Mouse (Mus musculus) limb, embryonic 10.5 days (tissue): Measurements from ENCODE around the gene Tmie. TPM values are rescaled to one million over a fixed set of nuclear protein-coding genes. Genes with fewer than 3 reads are reported as not detected.

Source experiments
- DNase-seq: peaks from one replicate; pipeline ENCODE4 v3.0.0-alpha.2; 2017; ENCODE audit warnings: low spot score
- H3K27ac ChIP-seq: fragments of 300-500 bp; sonication (generic); 2 replicates; pipeline ENCODE4 v1.5.1; 2016; ENCODE audit warnings: mild to moderate bottlenecking
- H3K27me3 ChIP-seq: fragments of 300-500 bp; sonication (generic); 2 replicates; pipeline ENCODE4 v1.6.1; 2016; ENCODE audit warnings: low read depth, mild to moderate bottlenecking; ENCODE audit not compliant: poor library complexity, severe bottlenecking
- H3K36me3 ChIP-seq: fragments of 300-500 bp; sonication (generic); 2 replicates; pipeline ENCODE4 v1.6.1; 2016; ENCODE audit warnings: mild to moderate bottlenecking, moderate library complexity
- H3K4me1 ChIP-seq: fragments of 300-500 bp; sonication (generic); 2 replicates; pipeline ENCODE4 v1.6.1; 2016
- H3K4me3 ChIP-seq: fragments of 300-500 bp; sonication (generic); 2 replicates; pipeline ENCODE4 v1.5.1; 2016; ENCODE audit warnings: mild to moderate bottlenecking, moderate library complexity
- H3K9me3 ChIP-seq: fragments of 300-500 bp; sonication (generic); replicated peaks from 2 replicates; pipeline ENCODE4 v1.6.1; 2016; ENCODE audit warnings: mild to moderate bottlenecking
- WGBS: fragments of 180-500 bp; shearing (Covaris S2); methylation state at CpG from one replicate; pipeline ENCODE4 v1.1.7; 2016; 5-methylcytosine and 5-hydroxymethylcytosine counted together
- polyA plus RNA-seq: library from polyadenylated mRNA; unstranded; fragments of >200 nt; fragmentation: Nextera tagmentation; extraction: Ambion mirVana; gene quantifications from 2 replicates; pipeline ENCODE4 v1.2.1, GENCODE M21; 2016

Gene Tmie
- polyA plus RNA-seq, 1 experiment from 2014 or later, result 0.09 TPM

DNA sequence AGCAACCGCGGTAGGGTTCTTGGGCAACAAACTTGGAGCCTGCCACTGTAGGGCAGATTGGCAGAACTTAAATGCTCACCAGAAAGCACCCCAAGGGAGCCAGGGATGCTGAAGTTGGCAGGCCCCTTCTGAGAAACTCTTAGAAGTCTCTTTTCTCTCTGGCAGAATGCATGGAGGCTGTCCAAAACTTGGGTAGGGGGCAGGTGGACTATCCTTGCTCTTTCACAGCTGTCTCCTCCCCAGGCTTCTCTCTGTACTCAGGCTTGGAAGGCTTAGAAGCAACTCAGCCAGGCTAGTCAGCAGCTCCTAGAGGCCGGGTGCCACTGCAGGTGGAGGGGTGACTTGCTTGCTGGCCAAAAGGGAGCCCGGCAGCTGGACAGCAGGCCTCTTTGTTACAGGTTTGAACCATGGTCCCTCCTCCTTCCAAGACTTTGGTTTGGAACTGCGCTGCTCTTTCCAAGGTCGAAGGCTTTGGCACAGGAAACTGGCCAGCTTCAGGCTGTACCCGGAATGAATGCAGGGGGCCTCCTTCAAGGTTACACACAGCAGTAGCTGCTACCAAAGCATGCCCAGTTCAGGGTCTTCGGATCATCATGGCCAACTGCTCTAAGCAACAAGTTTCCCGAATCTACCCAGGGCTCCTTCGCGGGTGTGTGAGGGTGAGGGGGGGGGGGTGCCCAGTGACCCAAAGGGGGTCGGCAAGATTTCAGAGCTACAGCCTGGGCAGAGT, 557 bp downstream of the Tmie start, which contains the start of gene Als2cl:
Als2cl (plus strand) TSS at position 680 of the 730 bp plus-strand sequence.
- H3K9me3 ChIP-seq, result no peaks in the 10 kb centered on the region
- peak within 1 kb of the TSS; percentile 69 for H3K27ac ChIP-seq
- peaks cover 74% of the 10 kb centered on the region for H3K27me3 ChIP-seq
- peak; percentile 44 for DNase-seq
- no peaks in the 10 kb centered on the region for H3K36me3 ChIP-seq
- WGBS, result 17% methylated on average over 12 of the region's 12 CpGs
- H3K4me1 ChIP-seq, result peaks cover 31% of the 10 kb centered on the region
- H3K4me3 ChIP-seq, result peak within 1 kb of the TSS; percentile 61

DNA sequence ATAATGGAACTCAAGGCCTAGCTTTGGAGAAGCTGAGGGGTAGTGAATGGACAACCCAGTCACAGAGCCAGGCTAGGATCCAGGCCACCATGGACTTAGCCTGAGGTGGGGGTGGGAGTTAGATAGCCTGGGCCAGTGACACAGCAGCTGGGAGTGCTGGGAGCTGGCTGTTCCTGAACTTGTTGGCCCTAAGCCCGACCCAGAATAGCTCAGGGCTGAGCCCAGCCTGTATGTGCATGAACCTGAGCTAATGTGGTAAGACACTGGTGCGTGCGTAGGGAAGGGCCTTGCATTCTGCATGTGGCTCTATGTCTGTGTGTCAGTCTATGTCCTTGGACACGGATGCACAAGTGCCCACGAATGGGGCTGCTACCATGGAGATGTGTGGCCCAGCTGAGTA, 2.0 kb downstream of the Tmie start:
- Histone ChIP-seq H3K4me1 (peaks cover 41% of the 10 kb centered on the region), H3K4me3 (no peak overlapping the region), H3K27me3 (peaks cover 83% of the 10 kb centered on the region), H3K9me3 (no peaks in the 10 kb centered on the region), H3K27ac (no peak overlapping the region), H3K36me3 (no peaks in the 10 kb centered on the region)
- 92% methylated on average over 5 of the region's 5 CpGs for WGBS
- no peak for DNase-seq

DNA sequence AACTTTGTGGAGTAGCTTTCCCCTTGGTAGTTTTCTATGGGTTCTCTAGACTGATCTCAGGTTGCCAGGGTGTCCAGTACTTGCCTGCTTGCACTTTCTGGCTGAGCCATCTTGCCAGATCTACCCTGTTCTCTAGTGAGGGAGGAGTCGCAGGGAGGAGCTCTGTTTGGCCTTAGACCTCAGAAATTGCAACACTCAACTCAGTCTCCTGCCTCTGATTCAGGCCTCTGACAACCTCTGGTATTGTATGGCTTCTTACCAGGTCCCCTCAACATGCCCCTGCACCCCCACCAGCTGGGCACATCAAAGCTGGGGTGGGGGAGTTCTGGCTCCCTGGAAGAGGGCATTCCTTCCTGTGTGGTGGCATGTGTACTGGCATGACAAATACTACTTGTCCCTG, 2.6 kb downstream of the Tmie start:
- 91% methylated on average over 1 of the region's 1 CpGs for WGBS
- peaks cover 85% of the 10 kb centered on the region for H3K27me3 ChIP-seq
- no peak overlapping the region for H3K4me3 ChIP-seq
- H3K4me1 ChIP-seq, result peaks cover 44% of the 10 kb centered on the region
- no peaks in the 10 kb centered on the region for H3K9me3 ChIP-seq
- H3K27ac ChIP-seq, result no peak overlapping the region
- no peaks in the 10 kb centered on the region for H3K36me3 ChIP-seq
- DNase-seq, result no peak

DNA sequence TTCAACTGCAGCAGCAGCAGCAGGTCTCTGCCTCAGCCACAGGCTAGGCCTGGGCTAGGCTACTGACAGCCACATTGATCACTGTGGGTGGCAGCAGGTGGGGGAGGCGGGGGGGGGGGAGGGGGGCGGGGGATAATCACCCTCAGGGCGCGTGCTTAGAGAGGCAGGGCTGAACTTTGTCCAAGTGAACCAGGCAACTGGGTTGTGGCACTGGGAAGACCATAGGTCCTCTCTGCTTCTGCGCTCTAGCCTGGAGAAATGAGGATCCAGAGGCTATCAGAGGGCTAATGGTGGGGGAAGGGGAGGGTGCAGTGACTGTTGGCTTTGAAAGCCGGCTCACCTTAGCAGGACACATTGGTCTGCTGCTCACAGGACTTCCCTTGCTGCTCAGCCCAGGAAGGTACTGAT, 4.6 kb downstream of the Tmie start:
- H3K36me3 ChIP-seq, result no peaks in the 10 kb centered on the region
- H3K4me3 ChIP-seq, result no peak overlapping the region
- WGBS, result 14% methylated on average over 6 of the region's 6 CpGs
- H3K27me3 ChIP-seq, result peaks cover 79% of the 10 kb centered on the region
- H3K27ac ChIP-seq, result no peak overlapping the region
- peaks cover 38% of the 10 kb centered on the region for H3K4me1 ChIP-seq
- peak; percentile 51 for DNase-seq
- no peaks in the 10 kb centered on the region for H3K9me3 ChIP-seq

DNA sequence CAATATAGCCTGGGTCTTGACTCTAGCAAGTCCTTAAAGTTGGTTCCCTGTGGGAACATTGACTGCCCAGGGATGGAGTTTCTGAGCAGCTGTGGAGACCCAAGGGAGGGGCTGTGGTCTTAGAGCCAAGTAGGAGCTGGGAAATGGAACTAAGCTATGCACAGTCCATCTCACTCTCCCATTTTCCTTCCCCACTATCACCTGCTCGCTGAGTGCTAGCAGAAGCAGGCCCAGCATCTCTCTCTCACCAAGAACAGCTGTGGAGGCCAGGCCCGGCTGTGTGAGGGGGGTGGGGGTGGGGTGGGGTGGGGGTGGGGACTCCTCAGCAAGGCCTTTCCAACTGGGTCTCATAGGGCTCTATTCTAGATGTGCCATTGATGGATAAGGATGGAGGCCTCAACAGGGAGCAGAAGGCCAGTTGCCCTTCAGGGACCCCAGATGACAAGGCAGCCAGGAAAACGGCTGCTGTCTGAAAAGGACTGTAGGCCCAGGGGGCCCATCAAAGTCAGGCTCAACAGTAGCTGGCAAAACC, 5.2 kb downstream of the Tmie start:
- Histone ChIP-seq H3K27me3 (peaks cover 78% of the 10 kb centered on the region), H3K4me3 (no peak overlapping the region), H3K4me1 (peaks cover 32% of the 10 kb centered on the region), H3K36me3 (no peaks in the 10 kb centered on the region), H3K9me3 (no peaks in the 10 kb centered on the region), H3K27ac (no peak overlapping the region)
- 13% methylated on average over 3 of the region's 3 CpGs for WGBS
- DNase-seq, result no peak

DNA sequence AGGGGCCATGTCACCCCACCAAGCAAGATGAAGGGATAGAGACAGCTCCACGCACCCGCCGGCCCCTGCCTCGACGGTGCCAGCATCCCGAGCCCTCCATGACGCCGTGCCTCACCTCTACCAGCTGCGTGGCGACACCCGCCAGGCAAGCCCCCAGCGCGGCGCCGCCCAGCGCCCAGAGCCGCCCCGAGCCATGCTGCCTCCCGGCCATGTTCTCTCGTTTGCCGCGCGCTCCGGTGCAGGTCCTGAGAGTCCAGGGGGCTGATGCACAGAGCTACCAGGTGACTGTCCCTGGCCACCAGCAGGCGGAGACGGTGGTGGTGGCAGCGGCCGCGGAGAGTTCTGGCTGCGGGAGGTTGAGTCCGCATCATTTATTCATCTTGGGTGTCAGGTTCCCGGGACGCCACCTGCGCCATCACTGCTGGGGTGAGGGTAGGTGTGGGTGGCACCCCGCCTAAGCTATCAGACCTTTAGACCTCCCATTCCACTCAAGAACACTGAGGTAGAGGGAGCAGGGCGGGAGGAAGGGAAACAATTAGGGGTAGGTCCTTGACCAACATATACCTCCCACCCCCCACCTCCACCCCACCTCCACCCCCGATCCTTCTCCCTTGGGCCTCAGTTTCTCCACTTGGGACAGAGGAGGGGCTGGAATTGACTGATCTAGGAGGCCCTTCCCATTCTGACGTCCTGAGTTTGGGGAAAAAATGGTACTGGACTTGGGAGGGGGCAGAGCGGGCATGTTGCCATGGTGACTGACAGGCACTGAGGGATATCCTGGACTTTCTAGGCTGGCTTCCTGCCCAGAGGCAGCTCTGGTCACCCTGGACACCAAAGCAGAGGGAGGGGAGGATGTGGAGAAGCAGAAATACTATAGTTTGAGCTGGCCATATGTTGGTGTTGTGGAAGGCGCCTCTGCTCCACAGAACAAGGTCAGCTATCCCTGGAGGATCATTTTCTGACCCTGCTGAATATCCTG, 5.9 kb downstream of the Tmie start:
- H3K9me3 ChIP-seq, result no peaks in the 10 kb centered on the region
- H3K27ac ChIP-seq, result peak overlapping the region; percentile 42; the same call in 1 of the 2 replicates
- 11% methylated on average over 40 of the region's 40 CpGs for WGBS
- DNase-seq, result peak; percentile 44
- peak overlapping the region; percentile 47 for H3K4me3 ChIP-seq
- no peaks in the 10 kb centered on the region for H3K36me3 ChIP-seq
- H3K4me1 ChIP-seq, result peaks cover 26% of the 10 kb centered on the region
- H3K27me3 ChIP-seq, result peaks cover 70% of the 10 kb centered on the region

DNA sequence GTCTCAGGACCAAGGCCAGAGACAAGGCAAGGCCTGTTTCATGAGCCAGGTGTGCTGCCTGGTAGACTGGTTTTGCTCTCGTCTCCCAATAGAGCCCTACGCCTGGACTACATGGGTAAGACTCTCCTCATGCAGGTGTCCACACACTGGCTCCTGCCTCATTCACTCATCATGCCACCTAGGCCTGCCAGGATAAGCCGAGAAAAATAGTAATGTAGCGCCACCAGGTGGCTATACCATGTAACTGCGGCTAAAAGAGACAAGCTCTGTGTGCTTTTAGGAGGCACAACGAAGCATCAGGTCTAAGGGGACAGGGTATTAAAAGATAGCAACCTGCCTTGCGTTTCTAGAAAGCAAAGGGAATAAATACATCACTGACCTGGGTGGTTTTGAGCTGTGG, 8.9 kb downstream of the Tmie start:
- 22% methylated on average over 7 of the region's 7 CpGs for WGBS
- H3K27me3 ChIP-seq, result peaks cover 54% of the 10 kb centered on the region
- H3K4me3 ChIP-seq, result no peak overlapping the region
- peaks cover 42% of the 10 kb centered on the region for H3K4me1 ChIP-seq
- no peaks in the 10 kb centered on the region for H3K36me3 ChIP-seq
- H3K27ac ChIP-seq, result no peak overlapping the region
- peak; percentile 77 for DNase-seq
- H3K9me3 ChIP-seq, result no peaks in the 10 kb centered on the region

DNA sequence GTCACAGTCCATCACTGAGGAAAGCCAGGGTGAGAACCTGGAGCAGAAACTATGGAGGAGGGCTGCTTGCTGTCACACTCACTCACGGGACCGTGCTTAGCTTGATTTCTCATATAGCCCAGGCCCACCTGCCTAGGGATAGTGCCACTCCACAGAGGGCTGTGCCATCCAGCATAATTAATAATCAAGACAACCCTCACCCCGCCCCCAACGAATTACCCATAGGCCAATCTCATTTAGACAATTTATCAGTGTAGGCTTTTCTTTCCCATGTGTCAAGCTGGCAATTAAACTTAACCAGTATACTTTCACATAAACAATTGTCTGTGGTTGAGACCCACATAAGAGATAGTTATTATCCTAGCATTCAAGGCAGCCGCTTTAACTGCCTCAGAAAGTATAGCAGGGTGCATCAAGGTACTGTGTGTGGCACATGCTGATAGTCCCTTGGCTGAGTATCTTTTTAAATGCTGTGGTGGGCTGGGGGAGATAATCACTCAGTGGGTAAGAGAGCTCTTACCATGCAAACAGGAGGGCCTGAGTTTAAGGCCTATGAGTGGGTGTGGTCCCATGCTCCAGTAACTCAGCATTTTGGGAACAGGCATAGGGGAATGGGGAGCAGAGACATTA, 20.8 kb downstream of the Tmie start:
- H3K27ac ChIP-seq, result no peak overlapping the region

GRCm38 (mm10) chr9:110858523-110858922, 21.4 kb downstream of the Tmie start:
- no peak for DNase-seq
- Histone ChIP-seq H3K27ac (no peak overlapping the region), H3K9me3 (no peaks in the 10 kb centered on the region), H3K4me3 (0 out of 2 replicates have a peak overlapping the region, but pooled peaks have one; percentile 46), H3K4me1 (peaks cover 15% of the 10 kb centered on the region), H3K27me3 (peaks cover 38% of the 10 kb centered on the region), H3K36me3 (no peaks in the 10 kb centered on the region)
- 29% methylated on average over 5 of the region's 5 CpGs for WGBS

More for the DNA sequence above, 20.8 kb downstream of the Tmie start:
- no peak for DNase-seq
- no peaks in the 10 kb centered on the region for H3K36me3 ChIP-seq
- peaks cover 38% of the 10 kb centered on the region for H3K27me3 ChIP-seq
- H3K4me3 ChIP-seq, result no peak overlapping the region
- H3K4me1 ChIP-seq, result peaks cover 15% of the 10 kb centered on the region
- 86% methylated on average over 5 of the region's 5 CpGs for WGBS
- no peaks in the 10 kb centered on the region for H3K9me3 ChIP-seq

DNA sequence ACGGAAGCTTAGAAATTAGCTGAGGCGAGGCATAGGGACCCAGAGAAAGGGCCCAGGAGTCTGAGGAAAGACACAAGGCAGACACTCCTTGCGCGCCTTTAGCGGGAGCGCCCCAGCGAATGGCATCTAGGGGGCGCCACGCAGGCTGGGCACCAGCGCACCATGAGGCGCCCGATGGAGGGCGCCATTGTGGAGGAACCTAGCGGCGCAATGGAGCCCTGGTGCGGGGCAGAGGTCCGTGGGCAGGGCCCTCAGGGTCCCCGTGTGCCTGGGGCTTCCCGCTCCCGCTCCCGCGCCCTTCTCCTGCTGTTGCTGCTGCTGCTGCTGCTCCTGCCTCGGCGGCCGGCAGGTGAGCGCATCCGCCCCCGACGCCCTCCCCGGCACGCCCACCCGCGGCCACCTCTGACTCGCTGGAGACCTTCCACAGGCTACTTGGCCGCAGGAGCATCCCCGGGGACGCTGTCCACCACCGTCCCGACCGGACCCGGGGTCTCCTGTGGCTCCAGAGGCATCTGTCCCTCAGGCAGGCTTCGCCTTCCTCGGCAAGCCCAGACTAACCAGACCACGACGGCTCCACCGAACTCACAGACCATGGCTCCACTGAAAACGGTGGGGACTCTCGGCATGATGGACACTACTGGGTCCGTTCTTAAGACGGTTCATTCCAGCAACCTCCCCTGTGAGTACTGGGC, 22.0 kb downstream of the Tmie start, which contains the start of gene Prss50:
Prss50 (plus strand) TSS at position 187 of the 692 bp plus-strand sequence.
- peak; percentile 62 for DNase-seq
- Histone ChIP-seq H3K27me3 (peaks cover 38% of the 10 kb centered on the region), H3K9me3 (no peaks in the 10 kb centered on the region), H3K27ac (peak within 1 kb of the TSS; percentile 54; the same call in 1 of the 2 replicates), H3K4me1 (peaks cover 15% of the 10 kb centered on the region), H3K4me3 (peak within 1 kb of the TSS; percentile 46), H3K36me3 (no peaks in the 10 kb centered on the region)
- WGBS, result 8% methylated on average over 49 of the region's 50 CpGs

GRCm38 (mm10) chr9:110856920-110857319, 23.0 kb downstream of the Tmie start:
- H3K27ac ChIP-seq, result no peak overlapping the region
- WGBS, result 64% methylated on average over 4 of the region's 4 CpGs
- H3K9me3 ChIP-seq, result no peaks in the 10 kb centered on the region
- no peaks in the 10 kb centered on the region for H3K36me3 ChIP-seq
- DNase-seq, result no peak
- H3K27me3 ChIP-seq, result peaks cover 38% of the 10 kb centered on the region
- peaks cover 17% of the 10 kb centered on the region for H3K4me1 ChIP-seq
- H3K4me3 ChIP-seq, result no peak overlapping the region

GRCm38 (mm10) chr9:110855903-110856302, 24.0 kb downstream of the Tmie start:
- no peak overlapping the region for H3K4me3 ChIP-seq

More at GRCm38 (mm10) chr9:110855903-110856302, 24.0 kb downstream of the Tmie start:
- WGBS, result 71% methylated on average over 7 of the region's 7 CpGs
- no peak overlapping the region for H3K27ac ChIP-seq
- H3K4me1 ChIP-seq, result peaks cover 17% of the 10 kb centered on the region
- peaks cover 38% of the 10 kb centered on the region for H3K27me3 ChIP-seq
- no peaks in the 10 kb centered on the region for H3K9me3 ChIP-seq
- H3K36me3 ChIP-seq, result no peaks in the 10 kb centered on the region
- DNase-seq, result no peak
